Mouse (Mus musculus): ENCODE results near the gene Tnnt1.
A peak's percentile ranks its signal among the peaks of the same experiment; 100 is the strongest.

The Tnnt1 gene

DNA sequence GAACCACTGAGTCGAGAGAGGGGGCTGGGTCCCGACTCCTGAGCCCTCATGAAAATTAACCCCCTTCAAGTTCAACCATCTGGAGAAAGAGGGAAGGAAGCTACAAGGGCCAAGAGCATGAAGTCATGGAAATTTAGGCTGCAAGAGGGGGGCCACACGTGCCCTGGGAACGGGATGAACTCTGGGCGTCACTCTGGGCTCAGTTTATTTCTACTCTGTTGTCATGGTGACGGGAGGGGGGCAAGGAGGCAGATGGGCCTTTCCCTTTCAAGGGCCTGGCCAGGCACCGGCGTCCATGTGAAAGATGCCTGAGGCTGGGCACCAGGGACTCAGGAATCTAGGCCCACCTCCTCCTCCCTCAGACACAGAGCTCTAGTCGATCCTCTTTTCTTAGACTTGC is 17.9 kb downstream of the Tnnt1 start:
- no peak for DNase-seq (ENCODE audit: low read depth, low spot score)

GRCm38 (mm10) chr7:4497271-4497903 is 18.8 kb downstream of the Tnnt1 start:
- no peak for DNase-seq (ENCODE audit: low read depth, low spot score)

DNA sequence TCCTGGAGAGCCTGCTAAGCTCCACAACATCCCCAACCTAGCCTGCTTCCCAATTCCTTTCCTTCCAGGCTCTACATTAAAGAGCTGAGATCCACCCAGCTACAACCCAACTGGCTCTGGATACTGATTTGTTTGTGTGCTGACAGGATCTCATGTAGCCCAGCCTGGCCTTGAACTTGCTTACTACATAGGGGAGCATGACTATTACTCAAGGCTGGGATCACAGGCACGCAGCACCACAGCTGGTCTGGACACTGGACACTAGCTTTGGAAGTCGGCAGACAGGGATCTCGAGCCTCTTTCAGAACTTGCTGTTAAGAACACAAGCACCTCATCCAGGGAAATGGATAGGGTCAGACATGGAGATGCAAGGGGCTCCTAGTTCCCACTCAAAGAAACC is 19.7 kb downstream of the Tnnt1 start:
- no peak for DNase-seq (ENCODE audit: low read depth, low spot score)

- DNase-seq (ENCODE audit: low read depth, low spot score) = no peak
Observed at GRCm38 (mm10) chr7:4493991-4494390, 22.2 kb downstream of the Tnnt1 start.

DNA sequence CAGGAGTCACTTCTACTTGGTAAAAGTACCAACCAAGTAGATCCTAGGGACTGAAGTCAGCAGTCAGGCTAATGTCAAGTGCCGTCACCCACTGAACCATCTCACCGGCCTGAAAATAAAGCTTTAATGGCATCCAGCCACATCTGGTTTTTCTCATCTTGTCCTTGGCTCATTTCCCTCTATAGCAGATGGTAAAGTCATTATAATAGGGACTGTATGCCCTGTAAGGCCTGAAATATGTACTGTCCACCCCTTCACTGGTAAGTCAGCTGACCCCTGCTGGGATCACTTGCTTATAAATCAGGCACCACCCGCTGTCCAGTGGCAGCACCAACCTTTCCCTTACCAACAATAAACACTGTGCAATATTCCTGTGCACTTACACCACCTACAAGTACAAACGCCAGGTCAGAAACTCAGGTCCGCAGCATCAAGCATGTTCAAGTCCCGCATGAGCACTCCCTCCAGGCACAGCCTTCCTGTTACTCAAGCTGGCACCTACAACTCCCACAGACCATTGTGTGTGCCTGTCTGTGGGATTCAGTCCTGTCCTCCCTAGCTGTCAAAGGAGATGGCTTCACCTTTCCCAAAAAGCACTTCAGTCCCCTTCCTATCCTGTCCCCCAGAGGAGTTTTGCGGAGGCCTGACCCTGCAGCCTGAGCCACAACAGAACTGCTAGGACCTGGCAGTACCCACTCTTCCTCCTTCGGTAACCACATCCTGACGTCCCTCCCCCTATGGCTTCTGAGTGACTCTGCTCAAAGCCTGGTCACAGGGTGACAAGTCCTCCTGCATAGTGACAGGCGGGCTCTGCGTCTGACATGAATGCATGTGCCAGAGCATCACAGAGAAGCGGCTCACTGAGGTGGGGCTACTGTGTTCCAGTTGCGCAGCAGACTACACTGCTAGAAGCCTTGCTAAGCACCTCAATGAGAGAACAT is 23.6 kb downstream of the Tnnt1 start:
- DNase-seq (ENCODE audit: low read depth, low spot score) = no peak

- no peak for DNase-seq (ENCODE audit: low read depth, low spot score)
Observed at GRCm38 (mm10) chr7:4491308-4491707, 24.9 kb downstream of the Tnnt1 start.

DNA sequence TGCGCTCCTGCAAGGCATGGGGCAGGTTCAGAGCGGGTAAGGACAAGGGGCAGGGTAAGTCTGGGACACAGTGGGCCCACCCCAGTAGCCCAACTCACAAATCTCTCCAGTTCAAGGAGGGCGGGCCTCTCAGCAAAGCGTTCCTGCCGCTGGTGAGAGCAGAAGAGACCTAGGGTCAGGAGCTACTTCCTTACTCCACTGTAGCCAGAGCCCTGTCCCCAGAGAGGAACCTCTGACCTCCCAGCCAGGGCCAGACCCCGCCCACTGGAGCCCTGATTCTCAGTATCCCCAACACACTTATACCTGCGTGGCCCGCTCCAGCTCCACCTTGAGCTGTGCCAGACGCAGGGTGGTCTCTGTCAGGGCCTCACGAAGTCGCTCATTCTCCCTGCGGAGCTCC is 33.9 kb downstream of the Tnnt1 start:
- no peak for DNase-seq (ENCODE audit: low read depth, low spot score)

GRCm38 (mm10) chr7:4479674-4480073 is 36.5 kb downstream of the Tnnt1 start:
- peak; percentile 79 for DNase-seq (ENCODE audit: low read depth, low spot score)

GRCm38 (mm10) chr7:4478796-4479291 is 37.3 kb downstream of the Tnnt1 start:
- DNase-seq (ENCODE audit: low read depth, low spot score) = no peak

DNA sequence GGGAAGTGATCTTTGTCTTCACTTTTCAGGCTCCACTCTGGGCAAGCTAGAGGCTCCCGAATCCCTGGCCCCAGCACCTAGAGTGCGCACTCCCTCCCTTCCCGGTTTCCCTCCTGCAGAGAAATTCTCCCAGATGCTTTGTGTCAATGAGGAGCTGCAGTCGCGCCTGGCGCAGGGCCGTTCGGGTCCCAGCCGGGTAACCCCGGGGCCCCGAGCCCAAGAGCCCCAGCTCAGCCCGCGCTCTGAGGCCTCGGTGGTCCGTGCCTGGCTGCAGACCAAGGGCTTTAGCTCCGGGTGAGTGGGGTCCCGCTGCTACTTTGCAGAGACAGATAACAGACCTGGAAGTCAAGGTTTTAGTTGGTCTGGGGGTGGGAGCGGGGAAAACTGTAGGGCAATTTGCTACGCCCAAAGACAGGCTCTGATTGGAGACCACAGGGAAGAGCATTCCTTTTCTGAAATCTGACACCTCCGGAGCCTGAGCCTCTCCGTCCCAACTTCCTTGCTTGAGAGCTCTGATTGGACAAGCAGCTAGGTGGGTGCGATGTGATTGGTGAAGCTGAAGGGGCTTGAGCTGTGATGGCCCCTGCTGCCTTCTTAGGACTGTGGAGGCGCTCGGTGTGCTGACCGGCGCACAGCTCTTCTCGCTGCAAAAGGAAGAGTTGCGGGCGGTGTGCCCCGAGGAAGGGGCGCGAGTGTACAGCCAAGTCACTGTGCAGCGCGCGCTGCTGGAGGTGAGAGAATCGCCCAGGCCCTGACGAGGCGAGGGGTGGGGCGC is 38.0 kb downstream of the Tnnt1 start:
- peak; percentile 99 for DNase-seq (ENCODE audit: low read depth, low spot score)

GRCm38 (mm10) chr7:4473940-4474339 is 42.2 kb downstream of the Tnnt1 start:
- no peak for DNase-seq (ENCODE audit: low read depth, low spot score)

DNA sequence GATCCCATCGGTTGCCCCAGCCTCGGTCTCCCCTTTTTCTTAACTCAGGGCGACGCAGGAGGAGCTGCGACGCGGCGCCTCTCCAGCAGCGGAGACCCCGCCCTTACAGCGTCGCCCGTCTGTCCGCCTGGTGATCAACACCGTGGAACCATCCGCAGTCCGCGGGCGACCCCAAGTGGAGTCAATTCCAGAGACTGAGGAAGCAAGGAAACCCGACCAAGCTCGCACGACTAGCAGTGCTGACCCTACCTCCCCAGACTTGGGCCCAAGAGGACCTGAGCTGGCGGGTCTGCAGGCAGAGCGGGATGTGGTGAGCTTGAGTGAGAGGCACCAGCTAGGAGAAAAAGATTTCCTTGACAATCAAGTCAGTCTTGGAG is 45.0 kb downstream of the Tnnt1 start:
- peak; percentile 85 for DNase-seq (ENCODE audit: low read depth, low spot score)

DNA sequence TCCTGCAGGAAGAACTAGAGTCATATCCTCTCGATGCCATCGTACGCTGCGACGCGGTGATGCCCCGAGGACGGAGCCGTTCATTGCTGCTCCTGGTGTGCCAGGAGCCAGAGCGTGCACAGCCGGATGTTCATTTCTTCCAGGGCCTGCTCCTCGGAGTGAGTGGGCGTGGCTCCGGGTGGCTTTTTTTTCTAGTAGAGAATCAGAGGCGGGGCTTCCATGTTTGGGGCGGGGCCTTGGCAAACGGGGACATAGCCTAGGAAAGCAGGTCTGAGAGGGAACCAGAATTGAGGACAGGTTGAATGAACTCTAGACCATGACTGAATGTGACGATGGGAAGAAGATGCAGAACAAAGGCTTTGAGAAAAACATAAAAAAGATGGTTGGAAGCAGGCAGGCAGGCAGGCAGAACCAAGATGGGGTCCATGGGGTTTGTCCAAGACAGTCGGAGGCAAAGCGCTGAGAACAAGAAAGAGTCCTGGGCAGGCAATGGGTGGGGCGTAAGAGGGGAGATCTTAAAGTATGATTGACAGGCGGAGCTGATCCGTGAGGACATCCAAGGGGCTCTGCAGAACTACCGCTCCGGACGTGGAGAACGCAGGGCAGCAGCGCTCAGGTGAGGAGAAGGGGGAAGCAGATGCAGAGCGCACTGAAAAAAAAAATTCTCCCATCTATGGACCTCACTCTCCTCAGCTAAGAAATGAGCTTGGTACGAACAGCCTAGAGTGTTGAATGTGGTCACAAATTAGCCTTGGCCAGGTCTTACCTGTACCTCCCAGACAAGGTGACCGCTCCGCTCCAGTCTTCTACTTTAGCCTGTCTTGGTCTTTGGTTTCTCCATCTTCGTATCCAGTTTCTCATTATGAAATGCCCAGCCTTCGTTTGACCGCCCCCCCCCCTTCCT is 45.7 kb downstream of the Tnnt1 start:
- DNase-seq (ENCODE audit: low read depth, low spot score) = peak; percentile 89

DNA sequence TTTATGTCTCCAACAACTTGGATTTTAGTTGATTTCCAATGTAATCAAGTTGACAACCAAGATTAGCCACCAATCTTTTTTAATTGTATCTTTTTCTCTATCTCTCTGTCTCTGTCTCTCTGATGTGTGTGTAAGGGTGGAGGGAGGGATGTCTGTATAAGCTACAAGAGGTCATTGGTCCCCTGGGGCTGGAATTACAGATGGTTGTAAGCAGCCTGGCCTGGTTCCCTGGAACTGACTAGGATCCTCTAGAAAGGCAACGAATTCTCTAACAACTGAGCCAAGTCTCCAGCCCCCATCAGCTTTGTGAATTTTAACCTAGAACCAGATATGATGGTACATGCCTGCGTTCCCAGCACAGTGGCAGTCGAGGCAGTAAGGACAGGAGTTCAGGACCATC is 48.4 kb downstream of the Tnnt1 start:
- DNase-seq (ENCODE audit: low read depth, low spot score) = no peak

DNA sequence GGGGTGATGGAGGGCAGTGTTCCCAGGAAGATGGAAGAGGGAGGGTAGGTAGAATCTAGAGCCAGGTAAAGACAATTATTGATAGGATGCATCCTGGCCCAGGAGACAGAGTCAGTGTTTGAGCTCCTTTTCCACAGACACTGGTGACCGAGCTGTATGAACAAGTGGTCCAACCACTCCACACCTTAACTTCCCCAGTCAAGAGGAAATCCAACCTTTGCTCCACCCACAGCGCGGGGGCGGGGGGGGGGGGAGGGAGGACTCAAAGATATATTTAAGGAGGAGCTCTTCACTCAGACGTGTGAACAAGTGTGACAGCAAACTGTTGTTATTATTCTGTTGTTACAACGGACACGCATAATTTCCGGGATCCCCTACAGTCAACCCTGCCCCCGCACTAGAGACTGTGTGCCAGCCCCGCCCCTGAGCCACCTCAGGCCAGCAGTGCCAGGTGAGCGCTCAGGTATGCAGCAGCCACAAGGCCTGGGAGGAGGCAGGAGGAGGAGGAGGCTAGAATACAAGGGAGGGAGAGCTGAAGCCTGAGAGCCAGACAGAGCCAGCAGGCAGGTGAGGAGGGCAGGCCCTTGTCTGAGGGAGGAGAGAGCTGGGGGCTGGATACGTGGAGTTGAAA is 51.9 kb downstream of the Tnnt1 start:
- no peak for DNase-seq (ENCODE audit: low read depth, low spot score)

- DNase-seq (ENCODE audit: low read depth, low spot score) = no peak
Observed at GRCm38 (mm10) chr7:4460576-4461434, 55.4 kb downstream of the Tnnt1 start, which contains the start of gene Eps8l1. Gene Eps8l1, plus strand, starts transcription at chr7:4460674.
